Mouse (Mus musculus) MEL (cell line): ENCODE data around the gene Sec24c. TPM values are rescaled to one million over a fixed set of nuclear protein-coding genes. Genes with fewer than 3 reads are reported as not detected.

ENCODE experiments used
- DNase-seq: peaks from one replicate; pipeline ENCODE4 v3.0.0; 2011; ENCODE audit warnings: low read depth, low spot score
- H3K27ac ChIP-seq: 2 replicates; pipeline ENCODE4 v1.5.1; 2012; ENCODE audit warnings: low read depth, mild to moderate bottlenecking, control low read depth, low read length, moderate library complexity; ENCODE audit not compliant: control insufficient read depth
- H3K27me3 ChIP-seq, 2 experiments: fragments of 150-350 bp in 1 of 2; sonication (generic) in 1 of 2; 2 replicates each; pipeline ENCODE4 v1.6.1; 2012; ENCODE audit warnings: low read length in 2 of 2, mild to moderate bottlenecking in 2 of 2, improper control_type of control experiment in 1 of 2, moderate library complexity in 1 of 2; ENCODE audit not compliant: insufficient read depth in 2 of 2, control insufficient read depth in 1 of 2
- H3K36me3 ChIP-seq, 2 experiments: 2 replicates each; pipeline ENCODE4 v1.6.1; 2012 to 2014; ENCODE audit warnings: low read length in 2 of 2, improper control_type of control experiment in 1 of 2, inconsistent platforms in 1 of 2, mild to moderate bottlenecking in 1 of 2; ENCODE audit not compliant: insufficient read depth in 2 of 2, control insufficient read depth in 1 of 2
- H3K4me1 ChIP-seq, 2 experiments: fragments of 150-350 bp in 1 of 2; sonication (generic) in 1 of 2; 2 replicates each; pipeline ENCODE4 v1.6.1; 2012; ENCODE audit warnings: low read length in 2 of 2, improper control_type of control experiment in 1 of 2, mild to moderate bottlenecking in 1 of 2; ENCODE audit not compliant: insufficient read depth in 2 of 2, control insufficient read depth in 1 of 2
- H3K4me3 ChIP-seq, 2 experiments: fragments of 150-350 bp in 1 of 2; sonication (generic) in 1 of 2; 2 replicates each; pipeline ENCODE4 v1.5.1; 2012; ENCODE audit warnings: low read depth in 2 of 2, low read length in 2 of 2, mild to moderate bottlenecking in 2 of 2, moderate library complexity in 2 of 2, control low read depth in 1 of 2, improper control_type of control experiment in 1 of 2; ENCODE audit not compliant: control insufficient read depth in 1 of 2, insufficient read depth in 1 of 2
- H3K79me2 ChIP-seq: 2 replicates; pipeline ENCODE4 v1.6.1; 2012; ENCODE audit warnings: mild to moderate bottlenecking, low read length, moderate library complexity; ENCODE audit not compliant: control insufficient read depth, poor library complexity, insufficient read depth
- H3K9ac ChIP-seq: 2 replicates; pipeline ENCODE4 v1.6.1; 2012; ENCODE audit warnings: low read depth, mild to moderate bottlenecking, control low read depth, low read length, moderate library complexity; ENCODE audit not compliant: control insufficient read depth, poor library complexity, severe bottlenecking
- H3K9me3 ChIP-seq: fragments of 150-350 bp; sonication (generic); replicated peaks from 2 replicates; pipeline ENCODE4 v1.6.1; 2012; ENCODE audit warnings: mild to moderate bottlenecking, low read length, improper control_type of control experiment, moderate library complexity; ENCODE audit not compliant: insufficient read depth
- CHD1 ChIP-seq: IDR thresholded peaks from 2 replicates; pipeline ENCODE4 v1.6.1; 2012; ENCODE audit warnings: low read depth, mild to moderate bottlenecking, inconsistent platforms, low read length, improper control_type of control experiment
- CTCF ChIP-seq, 3 experiments: IDR thresholded peaks in 2 of 3; conservative IDR thresholded peaks in 1 of 3; 2 replicates each; pipeline ENCODE4 v1.5.1; 2011 to 2012; ENCODE audit warnings: low read length in 3 of 3, low read depth in 2 of 3, mild to moderate bottlenecking in 2 of 3, improper control_type of control experiment in 1 of 3, inconsistent platforms in 1 of 3, mixed read lengths in 1 of 3, moderate library complexity in 1 of 3; ENCODE audit not compliant: control insufficient read depth in 1 of 3, insufficient read depth in 1 of 3, poor library complexity in 1 of 3, severe bottlenecking in 1 of 3
- E2F4 ChIP-seq: IDR thresholded peaks from 2 replicates; pipeline ENCODE4 v1.6.1; 2011; ENCODE audit warnings: low read depth, low read length, improper control_type of control experiment, borderline replicate concordance
- ELF1 ChIP-seq: IDR thresholded peaks from 2 replicates; pipeline ENCODE4 v1.6.1; 2014; ENCODE audit warnings: low read depth, mild to moderate bottlenecking, inconsistent platforms, low read length, improper control_type of control experiment, moderate library complexity
- EP300 ChIP-seq, 2 experiments: IDR thresholded peaks; 2 replicates each; pipeline ENCODE4 v1.6.1; 2011; ENCODE audit warnings: improper control_type of control experiment in 2 of 2, low read length in 2 of 2, low read depth in 1 of 2, mild to moderate bottlenecking in 1 of 2
- ETS1 ChIP-seq: IDR thresholded peaks from 2 replicates; pipeline ENCODE4 v1.6.1; 2012; ENCODE audit warnings: low read depth, mild to moderate bottlenecking, inconsistent platforms, low read length, improper control_type of control experiment, moderate library complexity
- GABPA ChIP-seq: IDR thresholded peaks from 2 replicates; pipeline ENCODE4 v1.6.1; 2012; ENCODE audit warnings: low read depth, mild to moderate bottlenecking, inconsistent platforms, low read length, improper control_type of control experiment, moderate library complexity
- GATA1 ChIP-seq: IDR thresholded peaks from 2 replicates; pipeline ENCODE4 v1.6.1; 2011; ENCODE audit warnings: low read depth, low read length, improper control_type of control experiment
- HCFC1 ChIP-seq: IDR thresholded peaks from 2 replicates; pipeline ENCODE4 v1.6.1; 2012; ENCODE audit warnings: low read depth, mild to moderate bottlenecking, inconsistent platforms, low read length, improper control_type of control experiment, moderate library complexity
- MAFK ChIP-seq: IDR thresholded peaks from 2 replicates; pipeline ENCODE4 v1.6.1; 2011; ENCODE audit warnings: low read depth, mild to moderate bottlenecking, low read length, improper control_type of control experiment, borderline replicate concordance
- MAZ ChIP-seq: IDR thresholded peaks from 2 replicates; pipeline ENCODE4 v1.6.1; 2012; ENCODE audit warnings: low read depth, mild to moderate bottlenecking, inconsistent platforms, low read length, improper control_type of control experiment
- MXI1 ChIP-seq: IDR thresholded peaks from 2 replicates; pipeline ENCODE4 v1.6.1; 2011; ENCODE audit warnings: mild to moderate bottlenecking, low read depth, low read length, improper control_type of control experiment
- NELFE ChIP-seq: IDR thresholded peaks from 2 replicates; pipeline ENCODE4 v1.6.1; 2011; ENCODE audit warnings: low read depth, low read length, improper control_type of control experiment
- POLR2A ChIP-seq, 2 experiments: IDR thresholded peaks; 2 replicates each; pipeline ENCODE4 v1.6.1; 2011 to 2012; ENCODE audit warnings: low read length in 2 of 2, mild to moderate bottlenecking in 2 of 2, control low read depth in 1 of 2, improper control_type of control experiment in 1 of 2, low read depth in 1 of 2, moderate library complexity in 1 of 2; ENCODE audit not compliant: control insufficient read depth in 1 of 2, insufficient read depth in 1 of 2, poor library complexity in 1 of 2
- POLR2AphosphoS5 ChIP-seq: IDR thresholded peaks from 2 replicates; pipeline ENCODE4 v1.6.1; 2012; ENCODE audit warnings: low read depth, borderline replicate concordance, mild to moderate bottlenecking, inconsistent platforms, low read length, moderate library complexity, mixed read lengths
- RAD21 ChIP-seq: IDR thresholded peaks from 2 replicates; pipeline ENCODE4 v1.6.1; 2011; ENCODE audit warnings: mild to moderate bottlenecking, low read depth, low read length, improper control_type of control experiment
- SIN3A ChIP-seq: IDR thresholded peaks from 2 replicates; pipeline ENCODE4 v1.6.1; 2012; ENCODE audit warnings: low read length, improper control_type of control experiment, inconsistent platforms
- SMC3 ChIP-seq: IDR thresholded peaks from 2 replicates; pipeline ENCODE4 v1.6.1; 2011; ENCODE audit warnings: low read depth, low read length, improper control_type of control experiment
- TAL1 ChIP-seq: IDR thresholded peaks from 2 replicates; pipeline ENCODE4 v1.6.1; 2012; ENCODE audit warnings: mild to moderate bottlenecking, inconsistent platforms, low read length, moderate library complexity, mixed read lengths
- TBP ChIP-seq: IDR thresholded peaks from 2 replicates; pipeline ENCODE4 v1.8.0; 2011; ENCODE audit warnings: low read depth, low read length, improper control_type of control experiment
- TCF12 ChIP-seq: IDR thresholded peaks from 2 replicates; pipeline ENCODE4 v1.6.1; 2014; ENCODE audit warnings: low read depth, mild to moderate bottlenecking, inconsistent platforms, low read length, improper control_type of control experiment, moderate library complexity
- UBTF ChIP-seq: IDR thresholded peaks from 2 replicates; pipeline ENCODE4 v1.6.1; 2012; ENCODE audit warnings: low read depth, mild to moderate bottlenecking, inconsistent platforms, low read length, improper control_type of control experiment, moderate library complexity, borderline replicate concordance; ENCODE audit not compliant: insufficient read depth
- USF1 ChIP-seq: IDR thresholded peaks from 2 replicates; pipeline ENCODE4 v1.6.1; 2014; ENCODE audit warnings: low read depth, mild to moderate bottlenecking, inconsistent platforms, low read length, improper control_type of control experiment, moderate library complexity
- USF2 ChIP-seq, 2 experiments: IDR thresholded peaks; 2 replicates each; pipeline ENCODE4 v1.6.1; 2011 to 2012; ENCODE audit warnings: improper control_type of control experiment in 2 of 2, low read length in 2 of 2, borderline replicate concordance in 1 of 2, inconsistent platforms in 1 of 2, low read depth in 1 of 2, mild to moderate bottlenecking in 1 of 2; ENCODE audit not compliant: insufficient read depth in 1 of 2
- ZC3H11A ChIP-seq: IDR thresholded peaks from 2 replicates; pipeline ENCODE4 v1.6.1; 2012; ENCODE audit warnings: low read depth, mild to moderate bottlenecking, inconsistent platforms, low read length, improper control_type of control experiment
- ZKSCAN1 ChIP-seq: IDR thresholded peaks from 2 replicates; pipeline ENCODE4 v1.6.1; 2012; ENCODE audit warnings: low read depth, mild to moderate bottlenecking, inconsistent platforms, low read length, improper control_type of control experiment, moderate library complexity
- ZMIZ1 ChIP-seq: IDR thresholded peaks from 2 replicates; pipeline ENCODE4 v1.6.1; 2012; ENCODE audit warnings: low read depth, mild to moderate bottlenecking, inconsistent platforms, low read length, improper control_type of control experiment, moderate library complexity
- ZNF384 ChIP-seq: IDR thresholded peaks from 2 replicates; pipeline ENCODE4 v1.6.1; 2012; ENCODE audit warnings: low read depth, mild to moderate bottlenecking, inconsistent platforms, low read length, improper control_type of control experiment
- polyA plus RNA-seq, 2 experiments: library from polyadenylated mRNA; stranded (reverse) in 1 of 2; unstranded in 1 of 2; fragments of >175 nt in 1 of 2; fragments of >200 nt in 1 of 2; gene quantifications; 2 replicates each; pipeline versions ENCODE4 v1.2.1 to v1.2.4; 2012; ENCODE audit warnings: low replicate concordance in 2 of 2, low read depth in 1 of 2; ENCODE audit not compliant: insufficient read length in 2 of 2, insufficient read depth in 1 of 2, missing spikeins in 1 of 2
- total RNA-seq: library from RNA; depleted of rRNA; stranded (reverse); fragments of 300-350 nt; gene quantifications from 2 replicates; pipeline ENCODE4 v1.2.3, GENCODE M21; 2012

The Sec24c gene
- total and polyA plus RNA-seq, 3 experiments = 83.9 to 263 (median 121) TPM

- Histone ChIP-seq H3K4me1 (peaks cover 0 to 15% of the 10 kb centered on the region in 2 experiments; a peak in 2 of 4 replicates), H3K9ac (no peak overlapping the region), H3K9me3 (no peaks in the 10 kb centered on the region), H3K79me2 (no peaks in the 10 kb centered on the region), H3K36me3 (peaks cover 0 to 3% of the 10 kb centered on the region in 2 experiments; a peak in 1 of 4 replicates), H3K27me3 (0 out of 4 replicates have a peak, but pooled peaks cover 0 to 5% of the 10 kb centered on the region in 2 experiments), H3K27ac (no peak overlapping the region), H3K4me3 (no peak overlapping the region)
- peak; percentile 67 for DNase-seq
- TF ChIP-seq ZC3H11A (peak; percentile 90), SMC3 (peak; percentile 97), USF1 (no peak), SIN3A (0 out of 2 replicates have a peak, but pooled peaks have one; percentile 30), EP300 (IDR thresholded peaks at IDR 0.05; ENCODE audit: low read depth in 1 of 2, low read length in 2 of 2) (no peak), E2F4 (no peak), ZNF384 (no peak), CHD1 (no peak), GATA1 (no peak), NELFE (no peak), CTCF (IDR thresholded peaks at IDR 0.05 in 2 of 3, conservative IDR thresholded peaks at IDR 0.05 in 1 of 3; ENCODE audit: control insufficient read depth in 1 of 3, insufficient read depth in 1 of 3, low read depth in 2 of 3, low read length in 3 of 3, poor library complexity in 1 of 3, severe bottlenecking in 1 of 3) (peak; percentile 41 to 83 (median 75); a peak in 5 of 6 replicates), ELF1 (no peak), MAFK (no peak), RAD21 (peak; percentile 72), ETS1 (no peak), USF2 (IDR thresholded peaks at IDR 0.05; ENCODE audit: borderline replicate concordance in 1 of 2, insufficient read depth in 1 of 2, low read depth in 1 of 2, low read length in 2 of 2) (no peak), TCF12 (no peak), HCFC1 (no peak), ZMIZ1 (no peak), MAZ (no peak; the same call in 1 of the 2 replicates), UBTF (no peak), ZKSCAN1 (no peak), GABPA (no peak), TAL1 (no peak), POLR2AphosphoS5 (no peak), TBP (no peak), POLR2A (IDR thresholded peaks at IDR 0.05; ENCODE audit: control insufficient read depth in 1 of 2, insufficient read depth in 1 of 2, low read depth in 1 of 2, low read length in 2 of 2, poor library complexity in 1 of 2) (no peak), MXI1 (no peak)
Measured at GRCm38 (mm10) chr14:20658326-20658725, 15.8 kb upstream of the Sec24c start.
